Comparison of ENCODE assay signal across 17 mouse cellular contexts in the genomic region with DNA sequence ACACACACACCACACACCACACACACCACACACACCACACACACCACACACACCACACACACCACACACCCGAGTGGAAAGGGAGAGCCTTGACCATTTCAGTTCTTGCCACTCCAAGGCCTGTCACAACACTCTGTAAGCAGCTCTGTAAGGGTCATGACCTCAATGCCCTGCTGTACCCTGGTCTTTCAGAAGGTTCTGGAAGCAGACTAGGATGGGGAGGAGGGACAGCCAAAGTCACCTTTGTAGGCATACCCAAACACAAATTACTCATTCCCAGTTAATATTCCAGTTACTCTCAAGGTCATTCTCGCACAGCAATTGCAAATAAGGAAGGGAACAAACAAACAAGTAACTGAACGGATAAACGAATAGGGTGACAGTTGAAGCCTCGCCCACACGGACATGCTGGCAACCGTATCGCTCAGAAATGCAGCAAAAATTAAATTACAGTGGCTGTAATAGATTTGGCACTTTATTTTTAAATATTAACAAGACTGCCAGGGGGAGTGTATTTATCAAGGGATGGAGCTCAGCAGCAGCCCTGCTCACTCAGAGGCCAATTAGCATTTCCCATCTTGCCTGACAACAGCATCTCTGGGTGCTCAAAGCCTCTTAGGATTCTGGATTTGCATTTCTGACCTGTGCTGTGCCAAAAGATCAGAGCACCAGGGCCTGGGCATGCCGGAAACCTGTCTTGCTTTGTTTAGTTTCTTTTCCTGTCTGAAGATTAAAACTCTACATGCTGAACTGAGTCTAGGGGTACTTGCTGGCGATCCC. TPM values are rescaled to one million over a fixed set of nuclear protein-coding genes. Genes with fewer than 3 reads are reported as not detected.
DNase-seq lines count a peak whose midpoint lies in the region; ATAC-seq and TF ChIP-seq lines count a peak whose summit lies in the region.
"Had no signal": no experiment of that assay in that cellular context is flagged by ENCODE, and none has a peak within 500 bp of the region (broad histone marks: within the 10 kb centered on the region; RNA-seq: fewer than 3 reads in every experiment).

No protein-coding gene starts in this region.

- no peak overlapping the region for H3K4me2 ChIP-seq in forebrain, embryonic 16.5 days (ENCODE audit: low read length)
- H3K4me2 ChIP-seq in kidney, embryonic 15.5 days, result no peak overlapping the region
- H3K4me2 ChIP-seq in liver, postnatal 0 days (ENCODE audit: low read depth, low read length), result no peak overlapping the region
- no peak overlapping the region for H3K4me2 ChIP-seq in liver, embryonic 11.5 days
- no peak overlapping the region for H3K4me2 ChIP-seq in stomach, postnatal 0 days (replicated peaks; ENCODE audit: low read depth)
- H3K4me2 ChIP-seq: hindbrain, embryonic 12.5 days; lung, embryonic 14.5 days had no signal

- no peak overlapping the region for H3K4me3 ChIP-seq in forebrain, embryonic 16.5 days (replicated peaks; ENCODE audit: low read length)
- no peak overlapping the region for H3K4me3 ChIP-seq in forebrain, embryonic 10.5 days
- no peak overlapping the region for H3K4me3 ChIP-seq in kidney, embryonic 15.5 days (replicated peaks)
- no peak overlapping the region for H3K4me3 ChIP-seq in liver, postnatal 0 days (ENCODE audit: low read depth, low read length)
- no peak overlapping the region for H3K4me3 ChIP-seq in liver, embryonic 11.5 days (ENCODE audit: low read depth, low read length)
- no peak overlapping the region for H3K4me3 ChIP-seq in stomach, postnatal 0 days (ENCODE audit: low read depth, low read length)
- H3K4me3 ChIP-seq: heart, adult 2 months; hindbrain, embryonic 12.5 days had no signal

- 56% methylated on average over 10 of the region's 10 CpGs for WGBS in forebrain, embryonic 16.5 days
- WGBS in forebrain, embryonic 10.5 days, result 86% methylated on average over 10 of the region's 10 CpGs
- WGBS in kidney, embryonic 15.5 days, result 76% methylated on average over 10 of the region's 10 CpGs
- 64% methylated on average over 10 of the region's 10 CpGs for WGBS in liver, postnatal 0 days (ENCODE audit: insufficient replicate concordance)
- 77% methylated on average over 10 of the region's 10 CpGs for WGBS in liver, embryonic 11.5 days
- WGBS in stomach, postnatal 0 days, result 68% methylated on average over 10 of the region's 10 CpGs

- TF ChIP-seq EP300 in liver, postnatal 0 days (IDR thresholded peaks at IDR 0.05; ENCODE audit: low read depth), result no peak
- TF ChIP-seq EP300 in stomach, postnatal 0 days (optimal IDR thresholded peaks at IDR 0.05), result no peak

- no peak for TF ChIP-seq CTCF in liver, postnatal 0 days (IDR thresholded peaks at IDR 0.05; ENCODE audit: low read depth)
- no peak for TF ChIP-seq CTCF in stomach, postnatal 0 days (IDR thresholded peaks at IDR 0.05; ENCODE audit: low read depth)

- H3K9me3 ChIP-seq in forebrain, embryonic 16.5 days (ENCODE audit: control insufficient read depth, low read length), result no peaks in the 10 kb centered on the region
- no peaks in the 10 kb centered on the region for H3K9me3 ChIP-seq in forebrain, embryonic 10.5 days
- H3K9me3 ChIP-seq in kidney, embryonic 15.5 days (replicated peaks), result no peaks in the 10 kb centered on the region
- no peaks in the 10 kb centered on the region for H3K9me3 ChIP-seq in liver, postnatal 0 days (ENCODE audit: low read length)
- H3K9me3 ChIP-seq in liver, embryonic 11.5 days (ENCODE audit: control insufficient read depth, low read length), result no peaks in the 10 kb centered on the region
- no peaks in the 10 kb centered on the region for H3K9me3 ChIP-seq in stomach, postnatal 0 days (ENCODE audit: control insufficient read depth, low read length)
- H3K9me3 ChIP-seq: hindbrain, embryonic 12.5 days had no signal

- no peak for DNase-seq in forebrain, embryonic 10.5 days (ENCODE audit: extremely low spot score, low spot score)
- DNase-seq in kidney, adult 18-20 months, result peak; percentile 47
- no peak for DNase-seq in liver, postnatal 0 days
- no peak for DNase-seq in liver, embryonic 11.5 days (ENCODE audit: low spot score)
- DNase-seq in stomach, postnatal 0 days (ENCODE audit: low spot score), result no peak
- no peak for DNase-seq in ovary, postnatal 14 days (ENCODE audit: low spot score)
- DNase-seq: adrenal gland, postnatal 14 days; cerebellum, postnatal 14 days; gastrocnemius, postnatal 10 days; heart, adult 2 months; lung, embryonic 14.5 days; spleen, adult 18-20 months; thymus, postnatal 14 days had no signal

- H3K27me3 ChIP-seq in forebrain, embryonic 16.5 days (replicated peaks; ENCODE audit: control insufficient read depth, insufficient read depth, low read length), result no peaks in the 10 kb centered on the region
- no peaks in the 10 kb centered on the region for H3K27me3 ChIP-seq in forebrain, embryonic 10.5 days (ENCODE audit: poor library complexity, severe bottlenecking)
- H3K27me3 ChIP-seq in kidney, embryonic 15.5 days, result no peaks in the 10 kb centered on the region
- H3K27me3 ChIP-seq in liver, postnatal 0 days (ENCODE audit: insufficient read depth, low read length), result no peaks in the 10 kb centered on the region
- no peaks in the 10 kb centered on the region for H3K27me3 ChIP-seq in liver, embryonic 11.5 days (replicated peaks; ENCODE audit: control insufficient read depth, insufficient read depth, low read length)
- no peaks in the 10 kb centered on the region for H3K27me3 ChIP-seq in stomach, postnatal 0 days (ENCODE audit: control insufficient read depth, insufficient read depth, low read length)
- H3K27me3 ChIP-seq: hindbrain, embryonic 12.5 days had no signal

- H3K36me3 ChIP-seq in forebrain, embryonic 16.5 days (ENCODE audit: control insufficient read depth, insufficient read depth), result no peaks in the 10 kb centered on the region
- no peaks in the 10 kb centered on the region for H3K36me3 ChIP-seq in forebrain, embryonic 10.5 days (replicated peaks)
- no peaks in the 10 kb centered on the region for H3K36me3 ChIP-seq in kidney, embryonic 15.5 days
- H3K36me3 ChIP-seq in liver, postnatal 0 days (replicated peaks; ENCODE audit: insufficient read depth, low read length), result no peaks in the 10 kb centered on the region
- H3K36me3 ChIP-seq in liver, embryonic 11.5 days (ENCODE audit: control insufficient read depth, insufficient read depth, low read length), result no peaks in the 10 kb centered on the region
- no peaks in the 10 kb centered on the region for H3K36me3 ChIP-seq in stomach, postnatal 0 days (ENCODE audit: control insufficient read depth, insufficient read depth, low read length)
- H3K36me3 ChIP-seq: hindbrain, embryonic 12.5 days had no signal

- H3K9ac ChIP-seq in forebrain, embryonic 16.5 days (replicated peaks; ENCODE audit: low read depth, low read length), result peak overlapping the region; percentile 22; the same call in 1 of the 2 replicates
- H3K9ac ChIP-seq in kidney, embryonic 15.5 days, result no peak overlapping the region
- no peak overlapping the region for H3K9ac ChIP-seq in liver, postnatal 0 days (replicated peaks)
- H3K9ac ChIP-seq in liver, embryonic 11.5 days (ENCODE audit: low read depth, low read length), result no peak overlapping the region
- H3K9ac ChIP-seq in stomach, postnatal 0 days (ENCODE audit: low read length), result no peak overlapping the region
- H3K9ac ChIP-seq: hindbrain, embryonic 12.5 days; lung, embryonic 14.5 days had no signal

- H3K27ac ChIP-seq in forebrain, embryonic 16.5 days (ENCODE audit: low read length), result no peak overlapping the region; the same call in 1 of the 2 replicates
- H3K27ac ChIP-seq in forebrain, embryonic 10.5 days, result no peak overlapping the region
- no peak overlapping the region for H3K27ac ChIP-seq in kidney, embryonic 15.5 days
- H3K27ac ChIP-seq in liver, postnatal 0 days (ENCODE audit: low read depth), result peak overlapping the region; percentile 18
- no peak overlapping the region for H3K27ac ChIP-seq in liver, embryonic 11.5 days (ENCODE audit: low read depth, low read length)
- H3K27ac ChIP-seq in stomach, postnatal 0 days (replicated peaks), result no peak overlapping the region
- H3K27ac ChIP-seq: heart, adult 2 months; hindbrain, embryonic 12.5 days; macrophage had no signal

- no peak for ATAC-seq in forebrain, embryonic 16.5 days
- no peak for ATAC-seq in kidney, embryonic 15.5 days (replicated peaks; ENCODE audit: low FRiP score)
- peak; percentile 90 for ATAC-seq in liver, postnatal 0 days
- no peak for ATAC-seq in liver, embryonic 11.5 days (replicated peaks; ENCODE audit: low FRiP score)
- 0 out of 2 replicates have a peak, but pooled peaks have one; percentile 16 for ATAC-seq in stomach, postnatal 0 days (ENCODE audit: low FRiP score, low TSS enrichment)

- H3K4me1 ChIP-seq in forebrain, embryonic 16.5 days (replicated peaks; ENCODE audit: control insufficient read depth, insufficient read depth, low read length), result peaks cover 11% of the 10 kb centered on the region
- peaks cover 24% of the 10 kb centered on the region for H3K4me1 ChIP-seq in forebrain, embryonic 10.5 days
- H3K4me1 ChIP-seq in kidney, embryonic 15.5 days, result peaks cover 8% of the 10 kb centered on the region
- peaks cover 8% of the 10 kb centered on the region for H3K4me1 ChIP-seq in liver, postnatal 0 days (ENCODE audit: insufficient read depth)
- peaks cover 12% of the 10 kb centered on the region for H3K4me1 ChIP-seq in liver, embryonic 11.5 days (replicated peaks; ENCODE audit: control insufficient read depth, insufficient read depth, low read length)
- no peaks in the 10 kb centered on the region for H3K4me1 ChIP-seq in stomach, postnatal 0 days (replicated peaks; ENCODE audit: control insufficient read depth, insufficient read depth)

RNA-seq across cellular contexts. Expression of a gene that starts 24.6 kb away (rescaled TPM):
- 9.9 and 12.5 TPM in 2 replicates for polyA plus RNA-seq in forebrain, embryonic 16.5 days (2015; fragmentation: Nextera tagmentation; extraction: Ambion mirVana)
- 6.0 and 7.3 TPM in 2 replicates for polyA plus RNA-seq in forebrain, embryonic 10.5 days (2016; fragmentation: Nextera tagmentation; extraction: Ambion mirVana)
- polyA plus RNA-seq in kidney, embryonic 15.5 days (2015; fragmentation: Nextera tagmentation; extraction: Ambion mirVana), result 9.6 and 12.7 TPM in 2 replicates
- 3.2 and 4.2 TPM in 2 replicates for polyA plus RNA-seq in liver, postnatal 0 days (2015; fragmentation: Nextera tagmentation; extraction: Ambion mirVana)
- 8.0 and 11.8 TPM in 2 replicates for polyA plus RNA-seq in liver, embryonic 11.5 days (2014; fragmentation: Nextera tagmentation; extraction: Ambion mirVana)
- 4.5 and 6.0 TPM in 2 replicates for polyA plus RNA-seq in stomach, postnatal 0 days (2015; fragmentation: Nextera tagmentation; extraction: Ambion mirVana)

Comparison
In these comparisons a context has a peak if more than half of its experiments do, and no peak if none do; other contexts are left out.
1. ATAC-seq: peak in liver, postnatal 0 days (single experiment) and stomach, postnatal 0 days (single experiment); none in forebrain, embryonic 16.5 days (single experiment), kidney, embryonic 15.5 days (single experiment) and liver, embryonic 11.5 days (single experiment).